Mouse (Mus musculus): ENCODE measurements around the gene Efcab11. TPM values are rescaled to one million over a fixed set of nuclear protein-coding genes. Genes with fewer than 3 reads are reported as not detected.
"Not testable (repeated sequence)": the region's sequence is repeated elsewhere in the genome, so short reads cannot be mapped to it uniquely, and the experiment has no call there.

Efcab11 gene
- polyA plus RNA-seq, 1 experiment from 2014 or later, result 13.1 TPM

DNA sequence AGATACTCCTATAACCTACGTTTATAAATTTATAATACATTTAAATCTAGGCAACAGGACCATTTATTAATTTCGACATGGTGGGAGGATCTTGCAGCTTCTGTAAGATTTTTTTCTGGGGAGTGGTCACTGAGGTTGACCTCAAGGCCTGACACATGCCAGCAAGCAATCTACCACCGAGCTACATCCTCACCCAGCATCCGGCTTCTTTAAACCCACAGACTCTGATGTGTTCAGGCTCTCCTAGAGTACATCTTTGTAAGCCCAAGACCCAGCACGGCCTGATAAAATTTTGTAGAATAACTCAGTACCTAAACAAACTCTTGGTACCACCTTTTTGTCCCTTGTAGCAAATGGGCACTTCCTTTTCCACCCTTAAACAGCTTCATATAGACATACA, 46.7 kb downstream of the Efcab11 start:
- Histone ChIP-seq H3K4me1 (ENCODE audit: control insufficient read depth, insufficient read depth, low read length) (no peaks in the 10 kb centered on the region), H3K4me2 (no peak overlapping the region), H3K27ac (ENCODE audit: low read depth, low read length) (no peak overlapping the region), H3K4me3 (ENCODE audit: low read depth, low read length) (no peak overlapping the region), H3K9ac (ENCODE audit: low read depth, low read length) (no peak overlapping the region), H3K27me3 (ENCODE audit: control insufficient read depth, insufficient read depth, low read length) (no peaks in the 10 kb centered on the region), H3K36me3 (ENCODE audit: control insufficient read depth, insufficient read depth, low read length) (no peaks in the 10 kb centered on the region), H3K9me3 (replicated peaks; ENCODE audit: control insufficient read depth, low read length) (peaks cover 3% of the 10 kb centered on the region; the same call in 1 of the 2 replicates)
- ATAC-seq (replicated peaks; ENCODE audit: insufficient number of reproducible peaks, low FRiP score, low TSS enrichment), result no peak
- WGBS (ENCODE audit: insufficient replicate concordance), result 81% methylated on average over 5 of the region's 5 CpGs

DNA sequence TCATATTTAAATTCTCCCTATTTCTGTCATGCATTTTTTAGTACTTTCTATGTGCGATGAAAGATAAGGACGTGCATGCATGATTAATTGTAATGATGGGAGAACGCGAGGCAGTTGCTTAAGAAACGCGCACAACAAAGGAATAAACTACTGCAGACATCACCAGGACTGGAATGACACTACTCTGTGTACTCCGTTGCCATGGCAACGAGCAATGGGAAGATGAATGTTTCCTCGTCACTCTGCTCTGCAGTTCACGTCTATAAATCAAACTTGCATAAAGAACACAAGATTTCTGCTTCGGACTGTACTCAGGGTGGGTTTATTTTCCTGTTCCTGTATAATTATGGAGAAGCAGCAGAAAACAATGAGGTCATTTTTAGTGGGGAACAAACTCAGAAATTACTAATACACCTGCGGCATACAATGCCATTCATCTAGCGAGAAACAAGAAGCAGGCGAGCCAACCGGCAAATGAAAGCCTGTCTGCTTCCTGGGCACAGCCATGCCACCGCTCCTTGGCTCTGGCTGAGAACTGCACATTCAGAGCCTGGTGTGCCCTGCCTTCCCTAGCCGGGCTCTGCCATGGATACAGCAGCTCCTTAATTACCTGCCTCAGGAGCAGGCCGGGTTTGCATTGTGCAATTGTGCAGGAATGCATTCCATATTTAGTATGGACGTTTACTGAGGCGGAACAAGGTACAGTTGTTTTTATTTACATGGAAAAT, 47.7 kb downstream of the Efcab11 start:
- no peaks in the 10 kb centered on the region for H3K4me1 ChIP-seq (ENCODE audit: control insufficient read depth, insufficient read depth, low read length)
- peaks cover 3% of the 10 kb centered on the region; the same call in 1 of the 2 replicates for H3K9me3 ChIP-seq (replicated peaks; ENCODE audit: control insufficient read depth, low read length)
- no peak overlapping the region for H3K4me3 ChIP-seq (ENCODE audit: low read depth, low read length)
- no peak overlapping the region for H3K4me2 ChIP-seq
- H3K9ac ChIP-seq (ENCODE audit: low read depth, low read length), result no peak overlapping the region
- no peaks in the 10 kb centered on the region for H3K27me3 ChIP-seq (ENCODE audit: control insufficient read depth, insufficient read depth, low read length)
- H3K27ac ChIP-seq (ENCODE audit: low read depth, low read length), result no peak overlapping the region
- no peaks in the 10 kb centered on the region for H3K36me3 ChIP-seq (ENCODE audit: control insufficient read depth, insufficient read depth, low read length)
- no peak for ATAC-seq (replicated peaks; ENCODE audit: insufficient number of reproducible peaks, low FRiP score, low TSS enrichment)
- 85% methylated on average over 20 of the region's 20 CpGs for WGBS (ENCODE audit: insufficient replicate concordance)

DNA sequence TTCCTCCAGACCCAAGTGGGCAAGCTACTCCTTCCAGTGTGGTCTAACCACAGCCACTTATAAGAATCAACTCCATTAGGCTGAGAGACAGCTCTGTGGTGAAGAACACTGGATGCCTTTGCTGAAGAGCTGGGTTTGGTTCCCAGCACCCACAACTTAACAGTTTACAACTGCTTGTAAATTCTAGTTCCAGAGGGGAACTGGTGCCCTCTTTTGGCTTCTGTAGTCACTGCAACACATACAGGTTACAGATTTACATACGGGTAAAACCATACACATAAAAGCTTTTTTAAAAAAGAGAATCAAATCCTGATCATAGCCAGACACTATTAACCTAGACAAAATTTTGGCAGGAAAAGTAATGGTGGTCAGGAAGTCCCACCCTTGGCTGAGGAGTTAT, 50.8 kb downstream of the Efcab11 start:
- no peak overlapping the region for H3K27ac ChIP-seq (ENCODE audit: low read depth, low read length)
- no peak overlapping the region for H3K9ac ChIP-seq (ENCODE audit: low read depth, low read length)
- no peak for ATAC-seq (replicated peaks; ENCODE audit: insufficient number of reproducible peaks, low FRiP score, low TSS enrichment)
- WGBS (ENCODE audit: insufficient replicate concordance), result 84% methylated on average over 1 of the region's 1 CpGs
- H3K4me2 ChIP-seq, result no peak overlapping the region
- peaks cover 3% of the 10 kb centered on the region; the same call in 1 of the 2 replicates for H3K9me3 ChIP-seq (replicated peaks; ENCODE audit: control insufficient read depth, low read length)
- no peaks in the 10 kb centered on the region for H3K36me3 ChIP-seq (ENCODE audit: control insufficient read depth, insufficient read depth, low read length)
- no peaks in the 10 kb centered on the region for H3K27me3 ChIP-seq (ENCODE audit: control insufficient read depth, insufficient read depth, low read length)
- no peaks in the 10 kb centered on the region for H3K4me1 ChIP-seq (ENCODE audit: control insufficient read depth, insufficient read depth, low read length)
- H3K4me3 ChIP-seq (ENCODE audit: low read depth, low read length), result no peak overlapping the region

GRCm38 (mm10) chr12:99822591-99822990, 61.6 kb downstream of the Efcab11 start:
- ATAC-seq (replicated peaks; ENCODE audit: insufficient number of reproducible peaks, low FRiP score, low TSS enrichment), result no peak
- no peak overlapping the region for H3K4me2 ChIP-seq
- H3K27me3 ChIP-seq (ENCODE audit: control insufficient read depth, insufficient read depth, low read length), result no peaks in the 10 kb centered on the region
- no peak overlapping the region for H3K27ac ChIP-seq (ENCODE audit: low read depth, low read length)
- 84% methylated on average over 4 of the region's 4 CpGs for WGBS (ENCODE audit: insufficient replicate concordance)
- H3K4me1 ChIP-seq (ENCODE audit: control insufficient read depth, insufficient read depth, low read length), result no peaks in the 10 kb centered on the region
- no peaks in the 10 kb centered on the region for H3K36me3 ChIP-seq (ENCODE audit: control insufficient read depth, insufficient read depth, low read length)
- no peak overlapping the region for H3K4me3 ChIP-seq (ENCODE audit: low read depth, low read length)
- no peaks in the 10 kb centered on the region for H3K9me3 ChIP-seq (replicated peaks; ENCODE audit: control insufficient read depth, low read length)
- no peak overlapping the region for H3K9ac ChIP-seq (ENCODE audit: low read depth, low read length)

DNA sequence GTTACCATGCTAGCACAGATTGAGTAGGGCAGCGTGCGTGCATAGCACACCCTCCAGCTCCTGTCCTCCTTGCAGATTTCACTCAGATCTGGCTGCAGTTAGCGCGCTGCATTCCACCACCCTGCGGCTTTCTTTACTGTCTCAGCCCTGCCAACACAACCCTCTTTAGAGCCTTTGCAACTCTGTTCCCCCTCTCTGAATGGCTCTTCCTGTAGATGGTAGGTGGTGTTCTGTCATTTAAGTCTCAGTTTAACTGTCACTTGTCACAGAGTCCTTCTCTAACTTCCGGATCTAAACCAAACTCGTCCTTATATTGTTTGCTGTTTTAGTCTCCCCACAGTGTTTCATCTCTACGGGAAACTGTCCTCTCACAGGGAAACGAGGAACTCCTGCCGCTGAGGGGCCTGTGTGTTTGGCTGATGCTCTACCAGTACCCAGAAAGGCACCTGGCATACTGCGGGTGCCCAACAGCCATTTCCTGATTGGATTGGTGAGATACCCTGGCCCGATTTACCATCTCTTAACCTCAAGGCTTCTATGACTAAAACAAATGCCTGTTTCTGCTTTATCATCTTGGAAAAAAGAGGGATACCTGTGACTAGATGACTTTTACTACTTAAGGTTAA, 62.8 kb downstream of the Efcab11 start:
- no peaks in the 10 kb centered on the region for H3K4me1 ChIP-seq (ENCODE audit: control insufficient read depth, insufficient read depth, low read length)
- WGBS (ENCODE audit: insufficient replicate concordance), result 70% methylated on average over 12 of the region's 12 CpGs
- no peaks in the 10 kb centered on the region for H3K36me3 ChIP-seq (ENCODE audit: control insufficient read depth, insufficient read depth, low read length)
- no peaks in the 10 kb centered on the region for H3K9me3 ChIP-seq (replicated peaks; ENCODE audit: control insufficient read depth, low read length)
- H3K4me3 ChIP-seq (ENCODE audit: low read depth, low read length), result no peak overlapping the region
- no peak overlapping the region for H3K9ac ChIP-seq (ENCODE audit: low read depth, low read length)
- H3K27me3 ChIP-seq (ENCODE audit: control insufficient read depth, insufficient read depth, low read length), result no peaks in the 10 kb centered on the region
- H3K4me2 ChIP-seq, result no peak overlapping the region
- ATAC-seq (replicated peaks; ENCODE audit: insufficient number of reproducible peaks, low FRiP score, low TSS enrichment), result no peak
- H3K27ac ChIP-seq (ENCODE audit: low read depth, low read length), result no peak overlapping the region

DNA sequence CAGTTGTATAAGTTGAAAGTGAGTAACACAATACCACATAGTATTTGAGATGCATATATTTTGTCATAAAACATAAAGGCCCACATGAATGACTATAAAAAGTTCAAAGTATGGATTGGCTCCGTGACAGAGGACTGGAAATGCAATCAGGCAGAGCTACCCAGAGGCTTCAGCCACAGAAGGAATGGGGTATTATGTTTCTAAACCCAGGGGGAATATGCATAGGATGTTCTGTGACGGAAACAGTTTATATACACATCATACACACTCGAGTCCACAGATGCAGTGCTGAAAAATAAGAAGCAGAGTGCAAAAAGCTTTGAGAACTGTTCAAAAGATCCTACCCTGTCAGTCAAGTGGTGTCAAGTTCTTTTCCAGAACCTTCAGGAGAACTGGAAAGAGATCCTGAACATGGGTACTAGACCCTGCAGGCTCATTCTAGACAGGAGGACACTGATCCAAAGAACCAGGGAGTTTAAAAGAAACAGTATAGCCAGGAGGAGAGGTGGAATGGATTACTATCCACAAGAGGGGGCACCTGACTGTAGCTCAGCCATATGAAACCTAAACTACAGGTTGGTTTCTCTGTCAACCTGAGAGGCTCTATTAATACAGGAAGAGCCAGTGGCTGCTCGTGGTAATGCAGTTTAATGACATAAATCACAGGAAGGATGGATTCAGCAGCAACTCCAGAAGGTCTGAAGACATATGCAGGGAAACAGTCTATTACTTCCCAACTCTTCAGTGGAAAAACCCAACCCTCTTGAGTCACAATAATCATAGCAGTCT, 64.9 kb downstream of the Efcab11 start:
- WGBS (ENCODE audit: insufficient replicate concordance), result 65% methylated on average over 4 of the region's 4 CpGs
- Histone ChIP-seq H3K4me1 (ENCODE audit: control insufficient read depth, insufficient read depth, low read length) (no peaks in the 10 kb centered on the region), H3K4me3 (ENCODE audit: low read depth, low read length) (no peak overlapping the region), H3K27me3 (ENCODE audit: control insufficient read depth, insufficient read depth, low read length) (no peaks in the 10 kb centered on the region), H3K36me3 (ENCODE audit: control insufficient read depth, insufficient read depth, low read length) (no peaks in the 10 kb centered on the region), H3K4me2 (no peak overlapping the region), H3K9ac (ENCODE audit: low read depth, low read length) (no peak overlapping the region), H3K9me3 (replicated peaks; ENCODE audit: control insufficient read depth, low read length) (no peaks in the 10 kb centered on the region), H3K27ac (ENCODE audit: low read depth, low read length) (no peak overlapping the region)
- no peak for ATAC-seq (replicated peaks; ENCODE audit: insufficient number of reproducible peaks, low FRiP score, low TSS enrichment)

GRCm38 (mm10) chr12:99818006-99818405, 66.2 kb downstream of the Efcab11 start:
- H3K4me3 ChIP-seq (ENCODE audit: low read depth, low read length); H3K27me3 ChIP-seq (ENCODE audit: control insufficient read depth, insufficient read depth, low read length); H3K36me3 ChIP-seq (ENCODE audit: control insufficient read depth, insufficient read depth, low read length); H3K9ac ChIP-seq (ENCODE audit: low read depth, low read length); H3K27ac ChIP-seq (ENCODE audit: low read depth, low read length); H3K9me3 ChIP-seq (replicated peaks; ENCODE audit: control insufficient read depth, low read length); H3K4me1 ChIP-seq (ENCODE audit: control insufficient read depth, insufficient read depth, low read length); ATAC-seq (replicated peaks; ENCODE audit: insufficient number of reproducible peaks, low FRiP score, low TSS enrichment); H3K4me2 ChIP-seq: not testable (repeated sequence)
- WGBS (ENCODE audit: insufficient replicate concordance), result 92% methylated on average over 16 of the region's 16 CpGs

- WGBS (ENCODE audit: insufficient replicate concordance), result 71% methylated on average over 8 of the region's 8 CpGs
- Histone ChIP-seq H3K4me1 (ENCODE audit: control insufficient read depth, insufficient read depth, low read length) (no peaks in the 10 kb centered on the region), H3K9ac (ENCODE audit: low read depth, low read length) (no peak overlapping the region), H3K36me3 (ENCODE audit: control insufficient read depth, insufficient read depth, low read length) (no peaks in the 10 kb centered on the region), H3K4me2 (no peak overlapping the region), H3K4me3 (ENCODE audit: low read depth, low read length) (no peak overlapping the region), H3K27me3 (ENCODE audit: control insufficient read depth, insufficient read depth, low read length) (no peaks in the 10 kb centered on the region), H3K27ac (ENCODE audit: low read depth, low read length) (no peak overlapping the region), H3K9me3 (replicated peaks; ENCODE audit: control insufficient read depth, low read length) (no peaks in the 10 kb centered on the region)
- no peak for ATAC-seq (replicated peaks; ENCODE audit: insufficient number of reproducible peaks, low FRiP score, low TSS enrichment)
Observed at GRCm38 (mm10) chr12:99815244-99815643, 69.0 kb downstream of the Efcab11 start.

Measured in heart, embryonic 11.5 days (tissue).